In genomic region chr3:87563466-87563865, GRCm38 (mm10) we compare ENCODE assay signal across 24 mouse cellular contexts. TPM values are rescaled to one million over a fixed set of nuclear protein-coding genes. Genes with fewer than 3 reads are reported as not detected.
DNase-seq lines count a peak whose midpoint lies in the region; ATAC-seq and TF ChIP-seq lines count a peak whose summit lies in the region.
"Had no signal": no experiment of that assay in that cellular context is flagged by ENCODE, and none has a peak within 500 bp of the region (broad histone marks: within the 10 kb centered on the region; RNA-seq: fewer than 3 reads in every experiment).

No protein-coding gene starts in this region.

- no peaks in the 10 kb centered on the region for H3K79me2 ChIP-seq in CH12.LX (replicated peaks; ENCODE audit: control insufficient read depth, extremely low read depth, insufficient read depth, poor library complexity, severe bottlenecking)

- in situ Hi-C loops in CH12.LX (cut with MboI; ENCODE audit: low pct_ligation_motif_present, low pct_unique_long_range_greater_than_20kb, low sequenced_read_pairs) = loop anchor here (5.0 kb wide), 1 partner anchor 241 kb away; no protein-coding TSS in a partner anchor

- TF ChIP-seq CTCF in CH12.LX (conservative IDR thresholded peaks at IDR 0.05 in 1 of 2, IDR thresholded peaks at IDR 0.05 in 1 of 2; ENCODE audit: low read depth in 2 of 2, low read length in 2 of 2) = no peak
- TF ChIP-seq CTCF in thymus, adult 2 months (IDR thresholded peaks at IDR 0.05; ENCODE audit: borderline replicate concordance, control insufficient read depth, extremely low read depth, insufficient read depth, low read length, poor library complexity) = no peak

- no peak for ATAC-seq in hindbrain, embryonic 11.5 days (ENCODE audit: low FRiP score)
- ATAC-seq: activated CD4-positive, CD25-positive, alpha-beta regulatory T cell, adult 4 months; CD4-positive, CD25-positive, alpha-beta regulatory T cell, adult 4 months; forebrain, embryonic 16.5 days; hindbrain, embryonic 16.5 days had no signal

- intact Hi-C loops in heart, postnatal 10 days (cut with DNase I) = loop anchor here (2.0 to 10.0 kb wide), 3 partner anchors 241 to 529 kb away; no protein-coding TSS in a partner anchor

- H3K4me2 ChIP-seq in CH12.LX (ENCODE audit: insufficient read depth, low read depth, poor library complexity, severe bottlenecking) = no peak overlapping the region
- no peak overlapping the region for H3K4me2 ChIP-seq in hindbrain, embryonic 11.5 days (replicated peaks; ENCODE audit: low read depth, low read length)
- H3K4me2 ChIP-seq: embryonic facial prominence, embryonic 13.5 days; forebrain, embryonic 12.5 days; heart, embryonic 11.5 days; heart, embryonic 15.5 days; hindbrain, embryonic 12.5 days had no signal

- H3K4me1 ChIP-seq in CH12.LX (ENCODE audit: control insufficient read depth in 1 of 2, insufficient read depth in 2 of 2) = peaks cover 6 to 29% of the 10 kb centered on the region in 2 experiments; a peak in 3 of 4 replicates
- peaks cover 4% of the 10 kb centered on the region; the same call in 1 of the 2 replicates for H3K4me1 ChIP-seq in hindbrain, embryonic 11.5 days (replicated peaks; ENCODE audit: control insufficient read depth, insufficient read depth, low read length)
- peaks cover 2% of the 10 kb centered on the region; the same call in 1 of the 2 replicates for H3K4me1 ChIP-seq in thymus, adult 2 months (replicated peaks; ENCODE audit: control insufficient read depth, insufficient read depth, low read length)

- H3K27me3 ChIP-seq in CH12.LX (replicated peaks) = no peaks in the 10 kb centered on the region
- H3K27me3 ChIP-seq in hindbrain, embryonic 11.5 days (ENCODE audit: control insufficient read depth, insufficient read depth, low read length) = no peaks in the 10 kb centered on the region
- H3K27me3 ChIP-seq in thymus, adult 2 months (ENCODE audit: control insufficient read depth, insufficient read depth, low read length) = no peaks in the 10 kb centered on the region
- H3K27me3 ChIP-seq: embryonic facial prominence, embryonic 13.5 days; heart, embryonic 15.5 days had no signal

- H3K4me3 ChIP-seq in CH12.LX (replicated peaks in 1 of 3; ENCODE audit: low read depth in 2 of 3, low read length in 2 of 3, poor library complexity in 1 of 3) = no peak overlapping the region
- no peak overlapping the region for H3K4me3 ChIP-seq in hindbrain, embryonic 11.5 days (ENCODE audit: low read depth, low read length)
- no peak overlapping the region for H3K4me3 ChIP-seq in thymus, adult 2 months (ENCODE audit: control insufficient read depth, insufficient read depth, low read length)
- H3K4me3 ChIP-seq: embryonic facial prominence, embryonic 13.5 days; forebrain, embryonic 12.5 days; heart, adult 2 months; heart, embryonic 15.5 days; hindbrain, embryonic 12.5 days had no signal

- dilution Hi-C loops in CH12.LX (cut with MboI; ENCODE audit: extremely low pct_ligation_motif_present, extremely low pct_unique_long_range_greater_than_20kb, low sequenced_read_pairs) = no loop called here

- TF ChIP-seq RAD21 in CH12.LX (IDR thresholded peaks at IDR 0.05; ENCODE audit: low read depth, low read length) = no peak

- no peak overlapping the region for H3K9ac ChIP-seq in CH12.LX (ENCODE audit: insufficient read depth, low read depth)
- no peak overlapping the region for H3K9ac ChIP-seq in hindbrain, embryonic 11.5 days (ENCODE audit: low read depth, low read length)
- H3K9ac ChIP-seq: embryonic facial prominence, embryonic 13.5 days; forebrain, embryonic 12.5 days; heart, embryonic 15.5 days; hindbrain, embryonic 12.5 days had no signal

- no peak overlapping the region for H3K27ac ChIP-seq in CH12.LX (ENCODE audit: insufficient read depth, low read depth)
- no peak overlapping the region for H3K27ac ChIP-seq in hindbrain, embryonic 11.5 days (ENCODE audit: low read depth, low read length)
- no peak overlapping the region for H3K27ac ChIP-seq in thymus, adult 2 months (ENCODE audit: control insufficient read depth, insufficient read depth, low read length)
- H3K27ac ChIP-seq: embryonic facial prominence, embryonic 13.5 days; forebrain, embryonic 12.5 days; heart, adult 2 months; heart, embryonic 15.5 days; hindbrain, embryonic 12.5 days had no signal

- no peaks in the 10 kb centered on the region for H3K36me3 ChIP-seq in CH12.LX (replicated peaks in 1 of 2; ENCODE audit: control insufficient read depth in 1 of 2, insufficient read depth in 1 of 2, low read length in 1 of 2)
- H3K36me3 ChIP-seq in hindbrain, embryonic 11.5 days (ENCODE audit: control insufficient read depth, insufficient read depth, low read length) = no peaks in the 10 kb centered on the region
- H3K36me3 ChIP-seq in thymus, adult 2 months (ENCODE audit: control insufficient read depth, insufficient read depth, low read length) = no peaks in the 10 kb centered on the region
- H3K36me3 ChIP-seq: embryonic facial prominence, embryonic 13.5 days; forebrain, embryonic 12.5 days; heart, embryonic 15.5 days; hindbrain, embryonic 12.5 days had no signal

- peak; percentile 67 for DNase-seq in heart, adult 11 months
- DNase-seq in heart, postnatal 10 days = no peak
- DNase-seq in CH12.LX (ENCODE audit: extremely low read depth) (peak; percentile 32), R1 (ENCODE audit: low read depth, low spot score) (peak; percentile 82), adipocyte (ENCODE audit: low spot score) (no peak)
- DNase-seq in hindbrain, embryonic 11.5 days (ENCODE audit: low spot score) = no peak
- DNase-seq in thymus, adult 2 months = no peak
- DNase-seq: adrenal gland, adult 2 months; adrenal gland, postnatal 25 days; cerebellum, adult 18-20 months; cerebellum, adult 9-11 months; cerebellum, postnatal 36 days; gastrocnemius, postnatal 10 days; heart, adult 2 months; kidney, adult 11 months had no signal

- TF ChIP-seq POLR2A in CH12.LX (IDR thresholded peaks at IDR 0.05; ENCODE audit: low read depth, low read length) = no peak
- no peak for TF ChIP-seq POLR2A in thymus, adult 2 months (IDR thresholded peaks at IDR 0.05; ENCODE audit: control insufficient read depth, extremely low read depth, insufficient read depth, low read length, poor library complexity)

- TF ChIP-seq EP300 in CH12.LX (IDR thresholded peaks at IDR 0.05; ENCODE audit: low read length) = no peak

- WGBS in hindbrain, embryonic 11.5 days = 84% methylated on average over 5 of the region's 5 CpGs
- 85% methylated on average over 5 of the region's 5 CpGs for WGBS in thymus, adult 2 months

- peaks cover 6% of the 10 kb centered on the region for H3K9me3 ChIP-seq in CH12.LX (replicated peaks; ENCODE audit: low read length)
- H3K9me3 ChIP-seq in hindbrain, embryonic 11.5 days (ENCODE audit: control insufficient read depth, low read length) = no peaks in the 10 kb centered on the region
- H3K9me3 ChIP-seq: embryonic facial prominence, embryonic 13.5 days; forebrain, embryonic 12.5 days; heart, embryonic 15.5 days; hindbrain, embryonic 12.5 days had no signal

TF ChIP-seq in CH12.LX, 34 proteins besides CTCF, POLR2A, EP300 and RAD21:
- TF ChIP-seq UBTF (IDR thresholded peaks at IDR 0.05; ENCODE audit: low read depth, low read length) (no peak), USF1 (IDR thresholded peaks at IDR 0.05; ENCODE audit: low read depth, low read length) (no peak), ELF1 (IDR thresholded peaks at IDR 0.05; ENCODE audit: low read depth, low read length) (no peak), CHD2 (IDR thresholded peaks at IDR 0.05; ENCODE audit: low read length) (no peak), ETS1 (conservative IDR thresholded peaks at IDR 0.05; ENCODE audit: low read depth, low read length) (no peak)
TF ChIP-seq in CH12.LX: peak in this region for 0.

RNA-seq across cellular contexts. Expression of gene Etv3, which starts 38.3 kb away (rescaled TPM):
- 10 to 100 TPM; 17.1 to 18.3 TPM for total RNA-seq in heart, postnatal 10 days (2021)
- total RNA-seq in CH12.LX (2012; rRNA removed) (12.6 and 13.1 TPM in 2 replicates), CH12.LX (2014; rRNA removed) (16.8 and 17.3 TPM in 2 replicates)
- 22.7 and 24.1 TPM in 2 replicates for polyA plus RNA-seq in CH12.LX (2012; ENCODE audit: insufficient read length, low read depth)
- polyA plus RNA-seq in hindbrain, embryonic 11.5 days (2014; fragmentation: Nextera tagmentation; extraction: Ambion mirVana) = 7.9 and 8.4 TPM in 2 replicates
- polyA plus RNA-seq in thymus, adult 2 months (2012; rRNA removed) = 38.4 and 40.9 TPM in 2 replicates

RNA-seq across cellular contexts. Expression of gene Arhgef11, which starts 53.9 kb away (rescaled TPM):
- total RNA-seq in heart, postnatal 10 days (2021) = 10 to 100 TPM; 23.0 to 23.1 TPM
- 7.7 and 8.7 TPM in 2 replicates for total RNA-seq in CH12.LX (2012; rRNA removed)
- total RNA-seq in CH12.LX (2014; rRNA removed) = 5.0 and 5.6 TPM in 2 replicates
- 7.6 and 11.7 TPM in 2 replicates for polyA plus RNA-seq in CH12.LX (2012; ENCODE audit: insufficient read length, low read depth)
- 13.7 and 18.6 TPM in 2 replicates for polyA plus RNA-seq in hindbrain, embryonic 11.5 days (2014; fragmentation: Nextera tagmentation; extraction: Ambion mirVana)
- polyA plus RNA-seq in thymus, adult 2 months (2012; rRNA removed) = 32.1 and 37.0 TPM in 2 replicates

Comparison
In these comparisons a context has a peak if more than half of its experiments do, and no peak if none do; other contexts are left out.
1. DNase-seq: peak in heart, adult 11 months (single experiment), CH12.LX (single experiment) and R1 (single experiment); none in heart, postnatal 10 days (0 of 2), adipocyte (single experiment), hindbrain, embryonic 11.5 days (single experiment) and thymus, adult 2 months (single experiment).